Mouse (Mus musculus): ENCODE results near the gene Ggps1. TPM values are rescaled to one million over a fixed set of nuclear protein-coding genes. Genes with fewer than 3 reads are reported as not detected.
A peak's percentile ranks its signal among the peaks of the same experiment; 100 is the strongest.

The Ggps1 gene
- polyA plus RNA-seq (2015; fragmentation: Nextera tagmentation; extraction: Ambion mirVana): 75.1 and 81.1 TPM in 2 replicates

- H3K4me3 ChIP-seq (replicated peaks): peak within 1 kb of the TSS; percentile 76
- peak within 1 kb of the TSS; percentile 96 for H3K27ac ChIP-seq (replicated peaks)
- peak within 1 kb of the TSS; percentile 78 for H3K4me2 ChIP-seq
- no peaks in the 10 kb centered on the region for H3K27me3 ChIP-seq (replicated peaks)
- under 1% methylated on average over 59 of the region's 64 CpGs for WGBS
- H3K4me1 ChIP-seq: peaks cover 48% of the 10 kb centered on the region
- peak within 1 kb of the TSS; percentile 93 for H3K9ac ChIP-seq (replicated peaks)
- H3K9me3 ChIP-seq (replicated peaks): no peaks in the 10 kb centered on the region
- H3K36me3 ChIP-seq: 0 out of 2 replicates have a peak, but pooled peaks cover 3% of the 10 kb centered on the region
- ATAC-seq (ENCODE audit: low FRiP score): peak; percentile 96
Measured at GRCm38 (mm10) chr13:14063013-14063941, at the start of gene Ggps1, which contains the start of gene Arid4b. Ggps1 (minus strand) TSS chr13:14063488. Arid4b (plus strand) TSS chr13:14063232.

DNA sequence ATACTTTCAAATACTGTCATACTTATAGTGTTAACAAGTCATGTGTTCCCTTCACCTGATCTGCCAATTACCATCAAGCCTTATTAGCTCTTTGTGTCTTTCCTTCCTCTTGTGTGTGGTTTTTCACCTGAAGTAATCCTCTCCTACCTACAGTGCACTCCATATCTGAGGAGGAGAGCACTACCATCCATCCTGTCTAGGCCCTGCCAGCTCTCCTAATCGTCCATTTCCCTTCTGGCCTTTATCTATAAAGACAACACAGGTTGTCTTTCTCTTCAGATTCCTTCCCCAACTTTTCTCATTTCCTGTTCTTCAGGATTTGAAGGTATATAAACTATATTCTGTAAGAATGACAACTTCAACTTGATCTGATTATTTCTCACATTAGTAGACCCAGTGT, 47.9 kb upstream of the Ggps1 start:
- Histone ChIP-seq H3K27me3 (replicated peaks) (no peaks in the 10 kb centered on the region), H3K9me3 (replicated peaks) (no peaks in the 10 kb centered on the region), H3K4me1 (peaks cover 13% of the 10 kb centered on the region), H3K27ac (replicated peaks) (no peak overlapping the region), H3K9ac (replicated peaks) (no peak overlapping the region), H3K4me2 (no peak overlapping the region), H3K4me3 (replicated peaks) (no peak overlapping the region), H3K36me3 (no peaks in the 10 kb centered on the region)
- no peak for ATAC-seq (ENCODE audit: low FRiP score)
- WGBS: 64% methylated on average over 1 of the region's 1 CpGs

GRCm38 (mm10) chr13:14110154-14110873, 47.0 kb upstream of the Ggps1 start:
- Histone ChIP-seq H3K9ac (replicated peaks) (no peak overlapping the region), H3K9me3 (replicated peaks) (no peaks in the 10 kb centered on the region), H3K36me3 (no peaks in the 10 kb centered on the region), H3K4me2 (no peak overlapping the region), H3K4me3 (replicated peaks) (no peak overlapping the region), H3K4me1 (peaks cover 13% of the 10 kb centered on the region), H3K27me3 (replicated peaks) (no peaks in the 10 kb centered on the region), H3K27ac (replicated peaks) (no peak overlapping the region)
- ATAC-seq (ENCODE audit: low FRiP score): no peak
- 47% methylated on average over 2 of the region's 2 CpGs for WGBS

- no peak overlapping the region for H3K4me2 ChIP-seq
- WGBS: 80% methylated on average over 1 of the region's 1 CpGs
- H3K9ac ChIP-seq (replicated peaks): no peak overlapping the region
- no peaks in the 10 kb centered on the region for H3K9me3 ChIP-seq (replicated peaks)
- H3K4me3 ChIP-seq (replicated peaks): no peak overlapping the region
- H3K27me3 ChIP-seq (replicated peaks): no peaks in the 10 kb centered on the region
- no peaks in the 10 kb centered on the region for H3K4me1 ChIP-seq
- no peak for ATAC-seq (ENCODE audit: low FRiP score)
- no peaks in the 10 kb centered on the region for H3K36me3 ChIP-seq
- no peak overlapping the region for H3K27ac ChIP-seq (replicated peaks)
Measured at GRCm38 (mm10) chr13:14103026-14103425, 39.7 kb upstream of the Ggps1 start.

- no peak overlapping the region for H3K4me2 ChIP-seq
- no peak for ATAC-seq (ENCODE audit: low FRiP score)
- H3K9me3 ChIP-seq (replicated peaks): no peaks in the 10 kb centered on the region
- H3K4me1 ChIP-seq: no peaks in the 10 kb centered on the region
- H3K4me3 ChIP-seq (replicated peaks): no peak overlapping the region
- H3K27ac ChIP-seq (replicated peaks): no peak overlapping the region
- no peak overlapping the region for H3K9ac ChIP-seq (replicated peaks)
- WGBS: 96% methylated on average over 1 of the region's 1 CpGs
- no peaks in the 10 kb centered on the region for H3K27me3 ChIP-seq (replicated peaks)
- no peaks in the 10 kb centered on the region for H3K36me3 ChIP-seq
Measured at GRCm38 (mm10) chr13:14088669-14089068, 25.4 kb upstream of the Ggps1 start.

- Histone ChIP-seq H3K27me3 (replicated peaks) (no peaks in the 10 kb centered on the region), H3K4me1 (no peaks in the 10 kb centered on the region), H3K4me3 (replicated peaks) (no peak overlapping the region), H3K27ac (replicated peaks) (no peak overlapping the region), H3K9me3 (replicated peaks) (no peaks in the 10 kb centered on the region), H3K9ac (replicated peaks) (no peak overlapping the region), H3K36me3 (no peaks in the 10 kb centered on the region), H3K4me2 (no peak overlapping the region)
- 92% methylated on average over 1 of the region's 1 CpGs for WGBS
- no peak for ATAC-seq (ENCODE audit: low FRiP score)
Measured at GRCm38 (mm10) chr13:14075326-14075725, 12.0 kb upstream of the Ggps1 start.

DNA sequence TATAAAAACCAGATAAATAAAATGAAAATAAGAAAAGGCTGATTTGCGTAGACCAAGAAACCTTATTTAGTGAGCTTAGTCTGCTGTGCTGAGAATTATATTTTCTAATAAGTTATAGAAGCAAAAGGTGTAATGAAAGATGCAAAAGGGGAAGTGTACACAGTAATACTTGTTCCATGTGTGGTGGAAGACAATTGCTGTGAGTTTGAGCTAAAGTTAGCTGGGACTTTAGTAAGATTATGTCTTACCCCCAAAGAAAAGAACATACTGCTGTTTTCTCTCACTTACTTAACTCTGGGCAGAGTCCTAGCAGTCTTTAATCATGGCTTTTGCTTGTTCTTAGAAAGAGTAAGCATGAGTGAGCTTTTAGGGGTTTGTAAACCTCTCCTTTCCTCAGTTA, 11.1 kb upstream of the Ggps1 start:
- no peak overlapping the region for H3K4me2 ChIP-seq
- no peak overlapping the region for H3K4me3 ChIP-seq (replicated peaks)
- H3K9me3 ChIP-seq (replicated peaks): no peaks in the 10 kb centered on the region
- no peaks in the 10 kb centered on the region for H3K36me3 ChIP-seq
- H3K27ac ChIP-seq (replicated peaks): no peak overlapping the region
- ATAC-seq (ENCODE audit: low FRiP score): no peak
- no peaks in the 10 kb centered on the region for H3K4me1 ChIP-seq
- H3K9ac ChIP-seq (replicated peaks): no peak overlapping the region
- WGBS: 95% methylated on average over 1 of the region's 1 CpGs
- no peaks in the 10 kb centered on the region for H3K27me3 ChIP-seq (replicated peaks)

- H3K27me3 ChIP-seq (replicated peaks): no peaks in the 10 kb centered on the region
- no peak overlapping the region for H3K4me2 ChIP-seq
- H3K9me3 ChIP-seq (replicated peaks): no peaks in the 10 kb centered on the region
- no peak overlapping the region for H3K27ac ChIP-seq (replicated peaks)
- H3K9ac ChIP-seq (replicated peaks): no peak overlapping the region
- no peak for ATAC-seq (ENCODE audit: low FRiP score)
- H3K4me3 ChIP-seq (replicated peaks): no peak overlapping the region
- H3K36me3 ChIP-seq: no peaks in the 10 kb centered on the region
- peaks cover 27% of the 10 kb centered on the region for H3K4me1 ChIP-seq
- 81% methylated on average over 1 of the region's 1 CpGs for WGBS
Measured at GRCm38 (mm10) chr13:14069291-14069690, 6.0 kb upstream of the Ggps1 start.

- peaks cover 27% of the 10 kb centered on the region for H3K4me1 ChIP-seq
- no peaks in the 10 kb centered on the region for H3K27me3 ChIP-seq (replicated peaks)
- ATAC-seq (ENCODE audit: low FRiP score): no peak
- H3K9me3 ChIP-seq (replicated peaks): no peaks in the 10 kb centered on the region
- H3K36me3 ChIP-seq: no peaks in the 10 kb centered on the region
- H3K9ac ChIP-seq (replicated peaks): no peak overlapping the region
- no peak overlapping the region for H3K27ac ChIP-seq (replicated peaks)
- H3K4me3 ChIP-seq (replicated peaks): no peak overlapping the region
- H3K4me2 ChIP-seq: no peak overlapping the region
Measured at GRCm38 (mm10) chr13:14068035-14068434, 4.7 kb upstream of the Ggps1 start.

DNA sequence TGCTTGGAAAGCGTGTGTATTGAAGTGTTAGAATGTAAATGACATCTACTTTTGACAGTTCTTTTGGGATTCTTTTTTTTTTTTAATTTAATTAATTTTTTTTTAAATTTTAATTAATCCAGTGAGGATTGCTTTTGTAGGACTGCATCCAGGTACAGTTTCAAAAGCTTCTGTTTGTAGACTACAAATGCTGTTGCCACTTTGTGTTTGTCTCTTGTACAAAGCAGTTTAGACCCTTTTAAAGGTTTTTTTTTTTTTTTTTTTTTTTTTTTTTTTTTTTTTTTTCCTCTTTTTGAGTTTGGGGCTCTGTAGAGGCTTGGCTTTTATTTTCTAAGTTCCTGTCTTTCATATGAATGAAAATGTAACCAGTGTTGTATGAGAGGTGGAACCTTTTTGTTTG, 2.4 kb upstream of the Ggps1 start:
- no peak overlapping the region for H3K4me3 ChIP-seq (replicated peaks)
- 71% methylated on average over 1 of the region's 1 CpGs for WGBS
- no peaks in the 10 kb centered on the region for H3K9me3 ChIP-seq (replicated peaks)
- H3K36me3 ChIP-seq: no peaks in the 10 kb centered on the region
- no peak for ATAC-seq (ENCODE audit: low FRiP score)
- H3K4me1 ChIP-seq: peaks cover 44% of the 10 kb centered on the region
- H3K4me2 ChIP-seq: no peak overlapping the region
- H3K9ac ChIP-seq (replicated peaks): no peak overlapping the region
- H3K27me3 ChIP-seq (replicated peaks): no peaks in the 10 kb centered on the region
- no peak overlapping the region for H3K27ac ChIP-seq (replicated peaks)

DNA sequence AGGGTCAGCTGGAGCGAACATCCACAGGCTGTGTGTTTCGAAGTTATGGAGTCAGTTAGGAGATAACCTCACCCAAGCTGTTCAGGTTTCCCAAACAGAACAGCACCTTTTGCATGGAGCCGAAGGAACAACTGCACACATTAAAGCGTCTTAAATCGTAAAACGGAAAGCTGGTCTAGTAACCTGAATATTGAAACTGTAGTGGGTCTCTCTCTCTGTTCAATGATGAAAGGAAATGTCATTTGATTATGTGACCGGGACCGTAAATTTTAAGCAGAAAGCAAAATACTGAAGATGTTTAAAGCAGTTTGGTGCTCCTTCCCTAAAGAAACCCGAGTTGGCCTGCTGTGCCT, 1.7 kb upstream of the Ggps1 start:
- H3K9me3 ChIP-seq (replicated peaks): no peaks in the 10 kb centered on the region
- peak overlapping the region; percentile 93 for H3K9ac ChIP-seq (replicated peaks)
- no peaks in the 10 kb centered on the region for H3K36me3 ChIP-seq
- ATAC-seq (ENCODE audit: low FRiP score): no peak
- no peaks in the 10 kb centered on the region for H3K27me3 ChIP-seq (replicated peaks)
- peak overlapping the region; percentile 76 for H3K4me3 ChIP-seq (replicated peaks)
- H3K4me2 ChIP-seq: peak overlapping the region; percentile 72
- peak overlapping the region; percentile 96; the same call in 1 of the 2 replicates for H3K27ac ChIP-seq (replicated peaks)
- WGBS: 17% methylated on average over 9 of the region's 9 CpGs
- peaks cover 51% of the 10 kb centered on the region for H3K4me1 ChIP-seq
